Mouse (Mus musculus): Measurements from ENCODE around the gene Clrn2.
A peak's percentile ranks its signal among the peaks of the same experiment; 100 is the strongest.
"Not testable (repeated sequence)": the region's sequence is repeated elsewhere in the genome, so short reads cannot be mapped to it uniquely, and the experiment has no call there.

The Clrn2 gene

DNA sequence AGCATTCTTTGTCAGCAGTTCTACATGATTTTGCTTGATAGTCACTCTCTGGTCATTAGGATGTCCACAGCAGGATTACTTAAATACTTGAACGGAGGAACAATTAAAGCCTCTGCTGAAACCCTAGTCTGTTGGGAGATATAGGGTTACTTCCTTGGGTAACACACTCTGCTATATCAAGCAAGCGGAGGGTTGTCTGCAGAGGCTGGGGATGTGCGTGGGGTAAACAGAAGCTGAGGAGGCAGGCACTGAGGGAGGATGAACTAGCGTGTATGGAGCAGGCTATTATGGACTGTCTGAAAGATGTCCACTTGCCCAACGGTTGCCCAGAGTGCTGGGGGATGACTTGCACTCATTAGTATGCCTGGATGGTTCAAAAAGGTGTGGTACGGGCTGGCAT, at the start of gene Clrn2:
Clrn2 (plus strand) TSS at position 301 of the 400 bp plus-strand sequence.
- DNase-seq (ENCODE audit: low spot score): no peak

GRCm38 (mm10) chr5:45406129-45406528, 47.4 kb upstream of the Clrn2 start:
- no peak for DNase-seq (ENCODE audit: low spot score)

GRCm38 (mm10) chr5:45416478-45416877, 37.1 kb upstream of the Clrn2 start:
- DNase-seq (ENCODE audit: low spot score): peak; percentile 0

DNA sequence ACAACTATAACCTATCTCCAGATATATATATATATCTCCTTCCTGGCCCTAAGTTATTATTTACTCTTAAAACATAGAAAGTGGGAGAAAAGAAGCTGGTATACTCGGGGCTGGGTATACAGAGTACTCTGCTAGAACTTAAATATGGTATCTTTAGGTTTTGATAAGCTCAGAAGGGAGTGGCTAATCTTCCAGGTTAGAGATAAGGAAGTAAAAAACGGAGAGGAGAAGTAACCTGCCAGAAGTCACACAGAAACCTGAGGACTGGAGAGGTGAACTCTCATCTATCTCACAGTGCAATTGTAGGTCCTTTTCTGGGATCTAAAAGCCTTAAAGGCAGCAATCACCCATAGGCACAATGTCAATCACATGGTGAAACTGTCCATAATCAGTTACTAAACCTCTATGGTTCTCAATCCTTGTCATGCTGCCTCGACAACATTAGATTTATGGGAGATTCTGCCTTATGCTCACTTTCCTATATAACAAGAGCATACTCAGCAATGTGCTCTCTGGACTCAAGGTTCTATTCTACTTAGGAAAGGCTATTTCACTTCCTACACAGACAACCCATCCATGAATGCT, 35.6 kb upstream of the Clrn2 start:
- DNase-seq (ENCODE audit: low spot score): peak; percentile 1

DNA sequence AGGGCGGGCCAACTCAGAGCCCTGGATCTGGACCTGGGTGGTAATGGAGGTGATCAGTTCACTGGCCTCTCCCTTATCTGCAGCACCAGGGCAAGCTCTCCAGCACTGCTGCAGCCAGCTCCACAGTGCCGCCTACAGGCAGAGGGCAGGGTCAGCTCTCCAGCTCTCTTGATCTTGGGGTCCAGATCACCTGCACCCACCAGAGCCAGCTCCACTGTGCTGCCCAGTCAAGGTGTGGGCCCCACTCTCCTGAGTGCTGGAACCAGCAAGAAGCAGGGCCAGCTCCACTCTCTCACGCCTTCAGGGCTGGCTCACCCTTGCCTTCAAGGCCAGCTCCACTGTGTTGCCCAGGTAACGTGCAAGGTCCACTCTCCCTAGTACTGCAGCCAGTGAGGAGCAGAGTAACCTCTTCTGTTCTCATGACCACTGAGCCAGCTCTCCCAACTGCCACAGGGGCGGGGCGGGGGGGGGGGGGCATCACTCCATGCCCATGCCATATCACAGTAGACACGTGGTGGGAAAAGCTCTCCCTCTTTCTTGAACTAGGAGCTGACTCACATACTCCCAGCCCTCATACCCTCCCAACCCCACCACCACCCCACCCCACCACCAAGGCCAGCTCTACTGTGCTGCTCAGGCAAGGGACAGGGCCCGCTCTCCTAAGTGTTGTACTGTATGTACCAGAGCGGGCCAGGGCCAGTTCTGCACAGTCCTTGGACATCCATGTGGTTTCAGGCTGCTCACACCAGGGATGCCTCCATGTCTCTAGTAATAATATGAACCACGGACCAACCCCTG, 33.5 kb upstream of the Clrn2 start:
- no peak for DNase-seq (ENCODE audit: low spot score)

- no peak for DNase-seq (ENCODE audit: low spot score)
These were observed 31.4 kb upstream of the Clrn2 start for GRCm38 (mm10) chr5:45421881-45422844.

- no peak for DNase-seq (ENCODE audit: low spot score)
These were observed 29.3 kb upstream of the Clrn2 start for GRCm38 (mm10) chr5:45424021-45424886.

DNA sequence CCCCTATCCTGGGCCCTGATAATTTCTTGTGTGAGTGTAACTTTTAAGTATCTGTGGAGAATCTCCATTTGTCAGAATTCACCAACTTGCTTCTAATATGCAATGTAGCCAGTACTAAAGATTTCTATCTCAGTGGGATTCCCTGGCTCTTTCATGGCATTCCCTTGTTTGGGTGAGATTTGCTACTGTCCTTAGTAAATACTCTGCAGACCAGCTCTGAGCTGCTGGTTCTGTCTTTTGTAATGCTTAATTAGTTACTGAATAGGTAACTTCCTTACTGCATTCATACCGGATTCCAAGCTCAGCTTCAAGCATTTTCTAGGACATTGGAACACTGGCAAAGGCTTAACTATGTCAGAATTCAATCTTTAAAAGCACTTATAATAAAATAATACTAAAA, 27.8 kb upstream of the Clrn2 start:
- not testable (repeated sequence) for DNase-seq (ENCODE audit: low spot score)

DNA sequence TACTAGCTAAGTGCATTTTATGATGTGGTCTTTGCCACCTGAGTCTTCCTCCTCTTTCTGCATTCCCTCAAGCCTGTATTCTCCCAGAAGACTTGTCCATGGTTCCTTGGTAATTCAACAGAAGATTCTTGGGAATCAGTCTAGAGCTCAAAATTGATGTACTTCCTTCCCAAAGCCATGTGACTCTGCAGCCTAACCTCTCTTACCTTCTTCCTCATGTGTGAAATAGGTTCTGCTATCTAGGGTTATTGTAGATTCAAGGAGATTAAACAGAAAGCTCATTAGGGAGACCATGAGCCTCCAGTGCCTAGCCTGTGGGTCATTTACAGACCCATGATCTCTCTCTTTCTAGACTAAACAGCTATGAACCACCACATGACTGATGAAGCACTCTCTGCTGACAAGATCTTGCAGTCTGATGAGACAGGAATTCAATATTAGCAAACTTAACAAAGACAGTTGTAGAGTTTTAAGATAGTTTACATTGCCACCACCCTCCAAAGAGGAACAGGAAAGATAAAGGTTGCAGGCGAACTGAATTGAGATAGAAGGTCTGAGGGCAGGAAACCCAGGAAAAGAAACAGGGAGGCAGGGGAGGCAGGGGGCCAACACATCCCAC, 27.0 kb upstream of the Clrn2 start:
- DNase-seq (ENCODE audit: low spot score): no peak

DNA sequence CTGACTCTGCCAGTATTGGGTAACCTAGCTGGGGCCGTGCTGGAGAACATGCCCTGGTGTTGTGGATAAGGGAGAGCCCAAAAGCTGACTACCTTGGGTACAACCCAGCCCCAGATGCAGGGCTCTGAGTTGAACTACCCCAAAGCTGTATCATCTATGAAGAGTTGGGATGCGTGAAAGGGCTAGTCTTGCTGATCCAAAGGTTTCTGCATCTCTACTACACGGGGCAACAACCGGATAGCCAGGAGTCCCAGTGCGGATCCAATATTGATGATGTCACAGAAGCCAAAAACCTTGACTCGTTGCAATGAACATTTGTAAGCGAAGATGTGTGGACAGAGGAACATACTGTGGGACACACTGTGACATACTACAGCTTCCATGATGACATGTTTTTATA, 25.7 kb upstream of the Clrn2 start:
- no peak for DNase-seq (ENCODE audit: low spot score)

DNA sequence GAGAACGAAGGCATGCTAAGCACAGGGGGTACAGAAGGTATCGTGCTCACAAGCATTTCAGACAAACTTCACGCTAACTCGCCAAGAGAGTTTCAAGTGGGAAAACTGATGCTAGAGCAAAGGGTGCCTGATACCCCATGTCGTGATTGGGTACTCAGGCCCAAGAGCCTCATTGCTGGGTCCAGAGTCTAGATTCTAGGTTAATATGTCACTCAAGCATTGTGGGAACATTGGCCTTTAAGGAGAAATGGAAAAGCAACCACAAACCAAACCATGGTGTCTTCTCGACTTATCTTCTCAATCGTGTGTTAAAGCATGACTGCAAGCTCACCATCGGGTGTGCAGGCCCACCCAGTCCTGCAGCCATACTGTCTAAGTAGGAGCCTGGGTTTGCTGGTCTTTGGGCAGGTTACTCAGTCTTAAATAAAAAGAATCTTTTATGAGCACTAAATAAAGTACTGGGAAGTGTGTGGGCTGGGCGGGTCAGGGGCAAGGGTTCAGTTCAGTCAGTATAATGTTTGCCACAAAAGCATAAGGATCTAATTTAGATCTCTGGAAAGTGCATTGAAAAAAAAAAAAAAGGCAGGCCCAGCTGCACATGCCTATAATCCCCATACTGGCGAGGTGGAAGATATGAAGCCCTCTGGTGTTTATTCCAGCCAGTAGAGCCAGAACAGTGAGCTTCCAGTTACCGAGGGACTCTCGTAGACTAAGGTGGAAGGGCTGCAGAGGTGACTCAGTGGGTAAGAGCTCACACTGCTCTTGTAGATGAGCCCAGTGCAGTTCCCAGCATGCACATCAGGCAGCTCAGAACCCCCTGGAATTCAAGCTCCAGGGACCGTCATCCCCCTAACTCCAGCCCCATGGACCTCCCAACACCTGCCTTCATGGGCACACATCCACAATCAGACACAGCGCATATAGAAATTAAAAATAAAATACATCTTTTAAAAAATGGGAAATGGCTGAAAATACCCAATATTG, 17.3 kb upstream of the Clrn2 start:
- no peak for DNase-seq (ENCODE audit: low spot score)

DNA sequence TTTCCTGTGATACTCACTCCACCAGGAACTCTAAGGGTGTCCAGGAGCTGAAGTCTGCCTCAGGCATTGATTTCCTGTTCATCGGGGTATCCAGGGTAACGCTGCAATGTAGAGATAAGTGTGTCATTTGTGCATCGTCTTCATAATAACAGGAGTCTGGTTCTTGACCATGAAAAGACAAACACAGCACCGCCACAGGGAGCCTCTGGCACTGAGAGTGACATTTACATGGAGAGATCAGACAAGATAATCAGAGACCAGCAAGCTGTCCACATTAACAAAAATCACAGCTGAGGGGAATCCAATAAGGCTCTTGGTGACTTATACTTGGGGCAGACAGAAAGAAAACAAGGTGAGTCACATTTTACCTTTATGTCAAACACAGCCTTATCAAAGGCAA, 15.7 kb upstream of the Clrn2 start:
- no peak for DNase-seq (ENCODE audit: low spot score)

DNA sequence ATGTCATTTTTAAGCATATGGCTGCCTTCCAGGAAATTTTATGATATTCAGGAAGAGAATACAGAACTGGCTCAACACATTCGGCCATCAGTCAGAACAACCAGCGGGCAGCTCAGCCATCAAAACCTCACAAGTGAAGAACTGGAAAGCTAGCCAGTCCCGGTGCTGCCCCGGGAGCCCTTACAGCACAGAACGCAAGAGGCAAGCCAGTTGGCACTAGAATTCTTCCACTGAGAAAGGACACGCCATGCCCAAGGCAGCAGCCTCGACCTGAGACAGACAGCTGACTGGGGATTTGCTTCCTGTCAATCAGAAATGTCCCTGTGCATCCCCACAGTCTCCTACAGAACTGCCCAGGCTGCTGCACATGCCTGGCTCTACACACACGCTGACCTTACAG, 15.2 kb upstream of the Clrn2 start:
- DNase-seq (ENCODE audit: low spot score): no peak

DNA sequence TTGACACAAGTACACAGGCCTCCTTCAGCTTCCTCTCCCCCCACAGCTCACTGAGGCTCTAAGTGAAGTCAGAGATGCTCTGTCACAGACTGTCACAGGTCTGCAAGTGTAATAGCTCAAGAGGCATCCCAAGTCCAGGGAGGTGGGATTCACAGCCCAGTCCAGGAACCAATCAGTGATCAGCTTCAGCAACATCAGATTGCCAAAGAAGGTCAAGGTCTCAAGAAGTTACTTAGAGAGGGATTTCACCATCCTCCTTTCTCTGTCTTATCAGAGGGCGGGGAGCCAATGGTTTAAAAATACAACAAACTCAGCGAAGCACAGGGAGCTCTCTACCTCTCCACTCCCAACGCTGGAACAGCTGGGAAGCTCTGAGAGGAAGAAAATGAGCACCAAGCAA, 12.4 kb upstream of the Clrn2 start:
- DNase-seq (ENCODE audit: low spot score): peak; percentile 61

- no peak for DNase-seq (ENCODE audit: low spot score)
These were observed 11.8 kb upstream of the Clrn2 start for GRCm38 (mm10) chr5:45441745-45442144.

DNA sequence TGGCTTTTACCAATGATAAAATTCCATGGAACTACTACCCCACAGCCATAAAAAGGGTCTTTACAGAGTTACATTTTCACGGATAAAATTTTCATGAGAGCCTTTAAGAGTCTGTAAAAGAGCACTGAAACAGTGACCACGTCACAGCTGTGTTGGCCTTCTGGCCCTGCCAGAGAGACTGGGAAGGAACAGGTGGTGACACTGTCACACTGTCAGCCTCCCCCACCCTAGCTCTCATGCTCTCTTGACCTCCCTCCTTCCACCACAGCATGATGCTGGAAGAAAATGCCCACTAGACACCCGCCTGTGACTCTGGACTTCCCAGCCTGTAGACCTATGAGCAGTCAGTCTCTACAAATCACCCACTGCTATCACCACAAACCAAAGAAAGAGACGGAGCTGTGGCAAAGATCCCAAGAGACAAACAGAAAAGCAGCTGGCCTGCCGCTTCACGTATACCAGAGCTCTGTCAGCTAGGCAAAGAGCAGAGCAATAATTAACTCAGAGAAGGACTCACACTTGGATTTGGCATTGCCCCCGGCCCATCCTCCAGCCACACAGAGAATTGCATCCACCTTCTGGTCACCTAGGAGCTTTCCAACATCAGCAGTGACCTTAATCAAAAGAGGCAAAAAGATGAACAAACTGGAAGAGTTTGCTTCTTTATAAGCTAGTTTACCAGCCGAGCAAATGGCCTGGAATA, 9.3 kb upstream of the Clrn2 start:
- DNase-seq (ENCODE audit: low spot score): no peak

DNA sequence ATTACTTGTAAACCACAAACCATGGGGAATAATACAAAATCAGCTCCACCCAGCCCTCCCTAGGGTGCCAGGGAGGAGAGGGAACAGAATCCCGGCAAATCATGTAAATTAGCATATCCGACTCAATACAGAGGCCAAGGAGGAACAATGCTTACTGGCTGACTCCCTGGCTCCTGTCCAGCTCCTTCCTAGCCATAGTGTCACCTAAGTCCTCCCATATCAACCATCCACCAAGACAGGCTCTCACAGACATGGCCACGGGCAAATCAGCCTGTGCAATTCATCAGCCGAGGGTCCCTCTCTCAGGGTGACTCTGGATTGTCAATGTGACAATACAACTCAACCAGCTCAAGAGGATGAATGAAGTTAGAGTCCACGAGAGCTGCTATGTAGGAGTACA, 4.9 kb upstream of the Clrn2 start:
- no peak for DNase-seq (ENCODE audit: low spot score)

DNA sequence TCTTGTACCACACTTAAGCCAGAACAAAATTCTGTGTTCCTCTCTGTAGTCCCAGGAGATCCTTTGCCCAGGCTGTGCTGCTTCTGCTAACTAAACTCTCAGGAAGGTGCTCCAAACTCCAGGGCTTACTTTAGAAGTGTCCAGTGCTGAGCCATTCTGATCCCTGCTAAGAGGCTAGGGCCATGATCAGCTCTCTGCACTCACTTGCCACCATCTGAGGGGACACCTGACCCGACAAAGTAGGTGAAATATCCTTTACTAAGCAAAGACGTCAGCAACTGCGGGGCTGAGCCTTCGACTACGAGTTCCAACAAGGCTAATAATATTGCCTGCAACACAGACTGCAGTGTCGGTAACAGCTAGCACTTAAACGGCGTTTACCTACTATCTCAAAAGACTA, 4.3 kb upstream of the Clrn2 start:
- no peak for DNase-seq (ENCODE audit: low spot score)
